Mouse (Mus musculus) layer of hippocampus, adult 11-12 months (tissue): ENCODE data around the gene Magi1.

Source experiments
- DNase-seq: peaks from one replicate; pipeline ENCODE4 v3.0.0; 2022; ENCODE audit warnings: low spot score

The Magi1 gene

GRCm38 (mm10) chr6:93819282-93819681 lies 464.4 kb downstream of the Magi1 start:
- DNase-seq: no peak

- no peak for DNase-seq
Measured at GRCm38 (mm10) chr6:93818494-93818893, 465.2 kb downstream of the Magi1 start.

DNA sequence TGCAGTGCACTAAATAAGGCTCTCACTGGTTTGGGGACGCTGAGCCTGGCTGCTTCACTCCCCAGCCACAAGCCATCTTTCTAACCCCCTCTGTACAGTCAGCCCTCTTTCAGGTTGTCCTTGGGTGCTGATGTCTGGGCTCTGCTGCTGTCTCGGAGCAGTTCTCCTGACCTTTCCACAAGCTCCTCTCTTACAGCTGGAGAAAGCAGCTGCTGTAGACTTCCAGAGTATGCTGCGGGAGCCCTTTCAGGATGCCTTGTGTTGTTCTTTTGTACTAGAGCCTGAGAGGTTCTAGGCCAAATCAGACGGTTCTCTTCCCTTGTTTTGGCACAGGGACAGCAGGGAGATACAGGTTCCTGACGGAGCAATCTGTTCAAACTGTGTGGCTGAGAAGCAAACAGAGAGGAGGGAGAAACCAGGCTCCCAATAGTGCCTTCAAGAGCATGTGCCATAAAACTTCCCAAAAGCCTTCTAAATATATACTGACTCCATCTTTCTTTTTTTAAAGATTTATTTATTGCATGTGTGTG lies 478.2 kb downstream of the Magi1 start:
- DNase-seq: no peak

GRCm38 (mm10) chr6:93802390-93802789 lies 481.3 kb downstream of the Magi1 start:
- DNase-seq: no peak

DNA sequence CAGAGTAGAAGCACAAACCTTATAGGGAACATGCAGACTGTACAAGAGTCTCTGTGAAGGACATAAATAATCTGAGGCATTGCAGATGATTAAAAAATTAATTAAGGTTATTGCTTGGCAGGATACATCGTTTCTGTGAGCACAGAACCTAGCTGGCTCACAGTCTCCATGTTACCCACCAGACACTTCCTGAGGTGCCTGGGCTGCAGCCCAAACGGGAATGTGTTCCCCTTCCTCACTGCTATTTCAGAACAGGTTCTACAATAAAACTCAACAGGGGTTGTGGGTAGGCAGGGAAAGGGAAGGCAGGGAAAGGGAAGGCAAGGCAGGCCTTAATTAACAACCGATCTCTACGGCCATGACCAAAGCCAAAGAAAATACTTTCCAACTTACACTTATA lies 483.3 kb downstream of the Magi1 start:
- DNase-seq: no peak

GRCm38 (mm10) chr6:93792309-93793215 lies 491.2 kb downstream of the Magi1 start:
- DNase-seq: no peak

DNA sequence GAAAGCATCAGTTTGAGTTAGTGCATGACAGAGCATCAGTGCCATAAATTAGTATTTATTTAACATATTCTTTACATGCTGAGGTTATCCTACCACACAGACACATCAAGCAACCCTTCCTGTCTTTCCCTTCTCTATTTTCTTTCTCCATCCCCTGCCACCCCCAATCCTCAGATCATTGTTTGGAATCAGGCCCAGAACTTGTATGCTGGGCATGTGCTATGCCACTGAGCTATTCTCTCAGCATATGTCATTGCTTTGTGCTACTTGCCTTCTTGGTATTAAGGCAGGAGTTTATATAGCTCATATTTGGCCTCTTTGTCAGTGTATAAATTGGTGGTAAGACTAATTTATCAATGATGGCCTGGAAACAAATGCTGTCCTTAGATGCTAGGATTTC lies 494.0 kb downstream of the Magi1 start:
- DNase-seq: no peak

GRCm38 (mm10) chr6:93787042-93787441 lies 496.7 kb downstream of the Magi1 start:
- no peak for DNase-seq

- no peak for DNase-seq
Measured at GRCm38 (mm10) chr6:93786220-93786619, 497.5 kb downstream of the Magi1 start.

GRCm38 (mm10) chr6:93771081-93771480 lies 512.6 kb downstream of the Magi1 start:
- no peak for DNase-seq

DNA sequence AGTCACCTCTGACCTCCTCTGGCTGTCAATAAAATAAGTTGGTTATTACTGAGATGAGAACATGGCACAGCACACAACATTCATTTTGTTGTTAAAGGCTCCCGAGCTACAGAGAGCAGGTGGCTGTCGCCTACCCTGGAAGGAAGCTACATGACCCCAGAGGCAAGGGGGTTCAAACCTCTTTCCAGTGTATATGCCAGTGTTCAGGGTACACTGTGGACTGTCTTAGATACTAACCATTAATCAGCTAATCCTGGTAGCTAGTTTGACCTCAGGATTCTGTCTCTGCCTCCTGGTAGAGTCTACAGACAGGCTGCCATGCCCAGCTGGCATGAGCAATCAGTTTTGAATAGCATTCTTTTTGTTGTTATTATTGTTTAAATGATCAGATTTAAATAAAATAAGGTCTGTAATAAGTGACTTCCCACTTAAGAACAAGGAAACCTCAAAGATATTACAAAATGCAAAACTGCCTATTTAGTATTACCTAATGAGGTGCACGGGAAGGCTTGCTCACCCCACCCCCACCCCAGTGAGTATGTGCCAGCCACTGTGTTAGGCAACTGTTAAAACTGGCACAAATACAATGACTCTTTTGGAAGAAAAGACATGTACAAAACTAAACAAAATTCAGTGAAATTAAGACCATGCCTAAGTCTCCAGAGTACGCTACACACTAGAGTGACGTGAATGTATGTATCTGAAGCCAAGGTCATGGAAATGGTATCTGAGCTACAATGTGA lies 513.3 kb downstream of the Magi1 start:
- DNase-seq: no peak

DNA sequence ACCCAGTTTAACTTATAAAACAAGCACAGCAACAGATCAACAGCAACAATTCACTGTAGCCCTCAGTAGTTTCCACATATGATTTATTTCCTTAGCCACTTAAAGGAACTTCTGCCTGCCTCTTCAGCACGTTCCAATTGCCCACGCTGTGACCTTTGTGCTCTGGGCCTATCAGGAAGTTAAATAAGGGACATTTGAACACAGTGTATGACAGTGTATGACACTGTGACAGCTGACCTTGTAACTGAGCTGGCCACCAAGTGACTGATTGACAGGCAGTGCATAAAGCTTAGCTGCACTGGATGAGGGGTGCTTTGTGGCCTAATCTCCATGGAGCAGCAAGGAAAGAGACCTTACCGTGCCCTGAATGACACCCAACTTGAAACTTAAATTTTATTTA lies 525.6 kb downstream of the Magi1 start:
- no peak for DNase-seq

GRCm38 (mm10) chr6:93757353-93758087 lies 526.2 kb downstream of the Magi1 start:
- peak; percentile 94 for DNase-seq

DNA sequence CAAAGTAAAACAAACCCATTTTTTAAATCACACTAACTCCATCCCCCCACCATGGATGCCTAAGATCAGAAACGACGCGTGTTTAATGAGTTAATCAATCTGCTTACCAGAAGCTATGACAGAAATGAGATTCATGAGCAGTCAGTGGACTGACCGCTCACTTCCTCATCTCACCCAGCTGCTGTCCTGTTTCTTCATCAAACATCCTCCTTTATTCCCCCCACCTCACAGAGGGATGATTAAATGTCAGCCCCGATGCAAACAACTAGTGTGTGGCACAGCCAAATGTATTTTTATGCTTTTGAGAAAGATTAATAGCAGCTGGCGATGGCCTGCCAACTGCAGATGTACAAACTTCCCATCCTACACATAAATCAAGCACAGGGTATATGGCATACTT lies 540.6 kb downstream of the Magi1 start:
- no peak for DNase-seq

GRCm38 (mm10) chr6:93739786-93740185 lies 543.9 kb downstream of the Magi1 start:
- DNase-seq: no peak

DNA sequence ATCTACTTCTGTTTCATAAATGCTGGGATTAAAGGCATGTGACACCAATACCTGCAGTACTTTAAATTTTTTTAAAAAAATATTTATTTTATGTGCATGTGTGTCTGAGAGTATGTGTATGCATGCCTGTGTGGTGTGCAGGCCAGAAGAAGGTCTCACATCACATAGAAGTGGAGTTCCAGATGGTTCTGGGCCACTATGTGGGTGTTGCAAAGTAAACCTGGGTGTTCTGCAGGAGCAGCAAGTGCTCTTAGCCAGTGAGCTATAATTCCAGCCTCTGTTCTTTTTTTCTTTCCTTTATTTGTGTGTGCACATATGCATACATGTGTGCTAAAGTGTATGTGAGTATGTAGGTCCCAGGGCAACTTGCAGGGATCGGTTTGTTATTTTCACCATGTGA lies 546.6 kb downstream of the Magi1 start:
- DNase-seq: no peak

DNA sequence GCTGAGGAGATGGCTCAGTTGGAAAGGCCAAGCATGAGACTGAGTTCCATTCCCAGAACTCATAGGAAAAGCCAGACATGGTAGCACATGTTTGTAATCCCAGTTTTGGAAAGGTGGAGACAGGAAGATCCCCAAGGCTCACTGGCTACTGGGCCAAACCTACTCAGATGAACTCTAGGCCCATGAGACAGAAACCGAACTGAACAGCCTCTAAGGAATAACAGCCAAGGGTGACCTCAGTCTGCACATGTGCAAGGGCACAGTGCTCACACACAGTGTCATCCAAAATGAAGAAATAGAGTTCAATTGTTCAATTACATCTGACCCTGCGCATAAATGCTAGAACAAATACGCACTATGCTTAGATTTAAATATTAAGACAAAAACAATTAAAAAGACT lies 547.6 kb downstream of the Magi1 start:
- no peak for DNase-seq

DNA sequence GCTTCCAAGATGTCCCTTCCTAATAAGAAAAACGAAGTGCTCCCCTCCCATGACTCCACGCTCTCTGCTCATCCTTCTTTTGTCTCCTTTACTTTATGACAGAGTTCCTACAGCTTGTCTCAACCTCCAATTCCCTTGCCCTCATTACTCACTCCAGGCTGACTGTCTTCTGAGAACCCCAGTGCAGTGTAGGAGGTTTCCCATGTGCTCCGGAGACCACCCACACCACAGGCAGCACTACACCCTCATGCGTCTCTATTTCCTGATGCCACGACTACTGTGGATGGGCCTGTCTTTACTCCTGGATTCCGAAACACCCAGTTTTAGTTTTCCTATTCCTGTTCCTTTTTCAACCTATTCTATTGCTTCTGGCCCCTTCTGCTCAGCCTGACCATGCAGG lies 549.9 kb downstream of the Magi1 start:
- DNase-seq: no peak

- no peak for DNase-seq
Measured at GRCm38 (mm10) chr6:93729702-93730101, 554.0 kb downstream of the Magi1 start.

- DNase-seq: no peak
Measured at GRCm38 (mm10) chr6:93728791-93729190, 554.9 kb downstream of the Magi1 start.

GRCm38 (mm10) chr6:93727630-93728178 lies 556.0 kb downstream of the Magi1 start:
- DNase-seq: no peak

GRCm38 (mm10) chr6:93726829-93727455 lies 556.8 kb downstream of the Magi1 start:
- DNase-seq: peak; percentile 45
